Mouse (Mus musculus) ES-Bruce4 (cell line): ENCODE results near the gene Gm10553. TPM values are rescaled to one million over a fixed set of nuclear protein-coding genes. Genes with fewer than 3 reads are reported as not detected.
"Not testable (repeated sequence)": the region's sequence is repeated elsewhere in the genome, so short reads cannot be mapped to it uniquely, and the experiment has no call there.

ENCODE experiments used
- H3K27ac ChIP-seq: 2 replicates; pipeline ENCODE4 v1.5.1; 2012; ENCODE audit warnings: low read length, inconsistent platforms; ENCODE audit not compliant: insufficient read depth
- H3K27me3 ChIP-seq: 2 replicates; pipeline ENCODE4 v1.6.1; 2012; ENCODE audit warnings: mild to moderate bottlenecking, low read length, inconsistent platforms; ENCODE audit not compliant: control insufficient read depth, poor library complexity, insufficient read depth, severe bottlenecking
- H3K36me3 ChIP-seq: 2 replicates; pipeline ENCODE4 v1.6.1; 2012; ENCODE audit warnings: inconsistent platforms, mild to moderate bottlenecking, low read length, moderate library complexity; ENCODE audit not compliant: control insufficient read depth, poor library complexity, insufficient read depth, severe bottlenecking
- H3K4me1 ChIP-seq: one replicate; pipeline ENCODE4 v1.8.1; 2011; ENCODE audit warnings: low read length; ENCODE audit not compliant: control insufficient read depth, insufficient read depth
- H3K4me3 ChIP-seq: 2 replicates; pipeline ENCODE4 v1.5.1; 2011; ENCODE audit warnings: low read depth, mild to moderate bottlenecking, low read length
- H3K9ac ChIP-seq: 2 replicates; pipeline ENCODE4 v1.6.1; 2012; ENCODE audit warnings: low read depth, mild to moderate bottlenecking, inconsistent platforms; ENCODE audit not compliant: poor library complexity, severe bottlenecking
- H3K9me3 ChIP-seq: replicated peaks from 2 replicates; pipeline ENCODE4 v1.6.1; 2012; ENCODE audit warnings: mild to moderate bottlenecking, low read length, inconsistent platforms; ENCODE audit not compliant: control insufficient read depth, poor library complexity, insufficient read depth, severe bottlenecking
- polyA plus RNA-seq: library from polyadenylated mRNA; stranded (reverse); fragments of >200 nt; gene quantifications from 2 replicates; pipeline ENCODE4 v1.2.4, GENCODE M21; 2011; ENCODE audit warnings: low read depth; ENCODE audit not compliant: missing spikeins, insufficient read depth, insufficient read length

The Gm10553 gene
- not detected in 2 replicates for polyA plus RNA-seq

- not testable (repeated sequence) for H3K36me3 ChIP-seq, H3K4me3 ChIP-seq, H3K9ac ChIP-seq, H3K27ac ChIP-seq, H3K9me3 ChIP-seq, H3K4me1 ChIP-seq, H3K27me3 ChIP-seq
Observed at GRCm38 (mm10) chr1:85099864-85100263, at the start of gene Gm10553. TSS of gene Gm10553 (plus strand) at chr1:85100164.

- H3K4me3 ChIP-seq, H3K27ac ChIP-seq, H3K9ac ChIP-seq, H3K27me3 ChIP-seq, H3K9me3 ChIP-seq, H3K4me1 ChIP-seq, H3K36me3 ChIP-seq: not testable (repeated sequence)
Observed at GRCm38 (mm10) chr1:85071690-85072089, 28.3 kb upstream of the Gm10553 start.

GRCm38 (mm10) chr1:85073099-85073498 lies 26.9 kb upstream of the Gm10553 start:
- H3K4me3 ChIP-seq, H3K4me1 ChIP-seq, H3K9me3 ChIP-seq, H3K9ac ChIP-seq, H3K36me3 ChIP-seq, H3K27me3 ChIP-seq, H3K27ac ChIP-seq: not testable (repeated sequence)

DNA sequence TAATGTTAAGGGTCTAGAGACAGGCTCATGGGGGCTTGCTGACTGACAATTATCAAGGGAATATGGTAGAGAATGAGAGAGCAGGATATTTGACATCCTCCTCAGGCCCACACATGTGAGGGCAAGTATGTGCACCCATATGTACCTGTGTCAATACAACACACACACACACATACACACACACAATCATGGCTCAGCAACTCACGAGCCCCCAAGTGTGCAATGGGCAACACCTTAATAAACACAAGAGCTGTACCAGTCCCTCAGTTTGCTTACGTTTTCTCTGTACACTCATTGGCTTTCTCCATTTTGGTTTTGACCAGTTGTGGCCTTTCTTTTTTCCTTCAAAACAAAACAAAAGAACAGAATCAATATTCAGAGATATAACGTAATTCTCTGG lies 15.2 kb upstream of the Gm10553 start:
- H3K4me3 ChIP-seq, H3K36me3 ChIP-seq, H3K9ac ChIP-seq, H3K9me3 ChIP-seq, H3K27me3 ChIP-seq, H3K4me1 ChIP-seq, H3K27ac ChIP-seq: not testable (repeated sequence)

DNA sequence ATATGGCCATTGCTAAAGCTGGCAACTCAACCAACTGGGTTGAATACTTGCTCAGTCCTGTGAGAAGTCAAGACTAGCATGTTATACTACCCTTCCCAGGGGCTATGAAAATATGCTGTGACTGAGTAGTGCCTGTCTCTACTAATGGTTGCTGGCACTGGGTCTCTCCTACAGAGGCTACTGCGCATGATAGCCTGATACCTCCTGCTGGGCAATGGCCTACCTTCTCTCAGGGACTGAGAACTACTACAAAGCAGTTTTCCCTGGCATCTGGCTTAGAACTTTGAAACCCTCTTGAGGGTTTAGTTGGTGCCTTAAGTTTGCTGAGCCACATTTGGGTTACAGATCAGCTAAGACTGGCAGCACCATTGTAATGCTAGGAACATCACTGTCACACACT lies 13.8 kb upstream of the Gm10553 start:
- not testable (repeated sequence) for H3K4me1 ChIP-seq, H3K4me3 ChIP-seq, H3K36me3 ChIP-seq, H3K9ac ChIP-seq, H3K9me3 ChIP-seq, H3K27me3 ChIP-seq, H3K27ac ChIP-seq

DNA sequence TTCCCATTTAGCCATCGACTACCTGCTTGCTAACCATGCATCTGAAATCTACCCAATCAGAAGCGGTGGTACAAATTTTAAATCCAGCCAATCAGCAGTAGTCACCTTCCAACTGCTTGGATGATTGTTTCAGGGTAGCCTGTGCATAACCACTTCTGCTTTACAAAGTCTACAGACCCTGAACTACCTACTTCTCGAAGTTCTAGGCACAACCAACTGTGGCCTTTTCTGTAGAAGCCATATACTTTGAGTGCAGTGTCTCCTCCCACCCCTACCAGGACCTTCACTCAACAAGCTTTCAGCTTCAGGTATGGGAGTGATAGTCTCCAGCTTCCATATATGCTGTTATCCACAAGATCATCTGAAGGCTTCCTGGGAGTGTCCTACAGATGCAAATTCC lies 7.8 kb upstream of the Gm10553 start:
- not testable (repeated sequence) for H3K4me1 ChIP-seq, H3K27ac ChIP-seq, H3K27me3 ChIP-seq

DNA sequence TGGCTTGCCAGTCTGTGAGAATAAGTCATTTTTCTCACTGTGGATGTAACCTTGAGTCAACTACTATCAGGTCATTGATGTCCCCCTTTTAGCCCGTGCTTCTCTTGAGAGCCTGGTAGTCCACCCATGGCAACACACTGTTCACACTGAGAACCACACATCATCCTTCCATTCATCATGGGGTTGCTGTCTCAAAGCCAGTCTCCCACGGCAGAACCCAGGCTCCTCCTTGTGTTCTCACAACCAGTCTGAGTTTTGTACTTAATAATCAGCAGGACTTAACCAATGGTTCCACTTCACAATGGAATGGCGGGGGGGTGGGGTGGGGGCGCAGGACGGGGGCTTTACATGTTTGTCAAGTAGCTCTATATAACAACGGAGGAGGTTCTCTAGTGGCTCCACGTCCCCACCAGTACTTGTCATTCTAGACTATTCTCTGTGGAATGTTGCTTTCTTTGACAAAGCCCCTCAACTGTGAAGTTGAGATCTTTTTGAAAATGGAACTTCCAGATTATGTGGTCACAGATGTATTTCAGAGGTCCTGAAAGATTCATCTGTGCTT lies 6.9 kb upstream of the Gm10553 start:
- not testable (repeated sequence) for H3K27me3 ChIP-seq, H3K27ac ChIP-seq, H3K36me3 ChIP-seq, H3K4me3 ChIP-seq, H3K9ac ChIP-seq, H3K9me3 ChIP-seq, H3K4me1 ChIP-seq

More for the DNA sequence above, 7.8 kb upstream of the Gm10553 start:
- H3K4me3 ChIP-seq, H3K36me3 ChIP-seq, H3K9ac ChIP-seq, H3K9me3 ChIP-seq: not testable (repeated sequence)

GRCm38 (mm10) chr1:85099081-85099480 lies 883 bp upstream of the Gm10553 start:
- H3K4me3 ChIP-seq, H3K9me3 ChIP-seq, H3K9ac ChIP-seq, H3K27ac ChIP-seq, H3K36me3 ChIP-seq, H3K27me3 ChIP-seq, H3K4me1 ChIP-seq: not testable (repeated sequence)

DNA sequence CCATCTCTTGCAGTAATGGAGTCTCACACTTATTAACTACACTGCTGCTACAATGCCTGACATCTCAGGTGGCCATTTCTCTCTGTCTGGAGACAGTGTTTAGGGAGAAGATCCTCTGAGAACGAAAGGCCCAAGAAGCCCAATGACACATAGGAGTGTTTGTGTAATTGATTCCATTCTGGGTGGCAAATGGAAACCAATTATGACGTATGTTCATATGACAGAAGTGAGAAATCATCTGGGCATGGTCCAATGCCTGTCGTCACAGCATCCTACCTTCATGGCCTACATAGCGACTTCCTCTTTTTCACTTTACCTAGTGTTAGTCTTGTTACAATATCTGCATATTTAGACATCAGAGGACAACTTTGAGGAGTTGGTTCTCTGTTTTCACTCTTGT lies 1.8 kb downstream of the Gm10553 start:
- H3K9ac ChIP-seq, H3K36me3 ChIP-seq, H3K27ac ChIP-seq, H3K9me3 ChIP-seq, H3K27me3 ChIP-seq, H3K4me3 ChIP-seq, H3K4me1 ChIP-seq: not testable (repeated sequence)

GRCm38 (mm10) chr1:85105336-85105735 lies 5.4 kb downstream of the Gm10553 start:
- not testable (repeated sequence) for H3K9ac ChIP-seq, H3K4me1 ChIP-seq, H3K9me3 ChIP-seq, H3K27ac ChIP-seq, H3K36me3 ChIP-seq, H3K4me3 ChIP-seq, H3K27me3 ChIP-seq
